Mouse (Mus musculus) brain, embryonic 18.5 days (tissue): Measurements from ENCODE around the gene Cryab.
A peak's percentile ranks its signal among the peaks of the same experiment; 100 is the strongest.

Experiments used
- DNase-seq: peaks from one replicate; pipeline ENCODE4 v3.0.0-alpha.2; 2012; ENCODE audit warnings: low read depth, low spot score

Gene Cryab

DNA sequence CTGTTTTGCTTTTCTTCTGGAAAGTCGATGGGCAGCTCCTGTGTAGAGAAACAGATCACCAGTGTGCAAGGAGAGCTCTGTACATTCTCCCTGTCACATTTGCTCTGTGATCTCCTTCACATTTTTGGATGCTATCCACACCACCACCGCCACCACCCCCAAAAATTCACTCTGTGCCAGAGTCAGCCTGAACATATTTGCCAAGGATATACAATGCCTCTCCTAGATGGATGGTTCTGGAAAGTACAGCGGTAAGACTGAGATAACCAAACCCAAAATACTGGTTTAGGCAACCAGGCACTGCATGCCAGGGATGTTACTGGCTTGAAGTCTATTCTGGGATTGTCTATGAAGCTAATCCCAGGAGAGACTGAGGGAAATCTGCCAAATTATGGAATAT is 8.9 kb upstream of the Cryab start:
- no peak for DNase-seq

DNA sequence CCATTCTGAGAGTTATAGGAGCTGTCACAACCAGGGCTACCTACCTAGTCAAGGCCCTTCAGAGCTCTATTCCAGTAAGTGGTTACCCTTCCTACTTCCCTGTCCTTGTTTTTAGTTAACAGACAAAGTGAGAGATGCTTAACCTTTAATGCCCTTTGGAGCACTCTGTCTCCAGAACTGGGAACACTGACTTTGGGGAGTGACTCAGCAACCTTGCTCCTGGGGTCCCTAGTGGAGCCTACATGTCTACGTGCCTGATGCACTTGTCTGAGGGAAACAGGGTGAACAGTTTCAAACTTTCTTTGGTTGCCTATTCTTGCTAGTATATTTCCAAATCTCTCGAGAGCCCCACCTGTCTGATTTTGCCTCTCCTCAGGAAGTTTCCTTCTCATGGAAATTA is 8.4 kb upstream of the Cryab start:
- DNase-seq = no peak

DNA sequence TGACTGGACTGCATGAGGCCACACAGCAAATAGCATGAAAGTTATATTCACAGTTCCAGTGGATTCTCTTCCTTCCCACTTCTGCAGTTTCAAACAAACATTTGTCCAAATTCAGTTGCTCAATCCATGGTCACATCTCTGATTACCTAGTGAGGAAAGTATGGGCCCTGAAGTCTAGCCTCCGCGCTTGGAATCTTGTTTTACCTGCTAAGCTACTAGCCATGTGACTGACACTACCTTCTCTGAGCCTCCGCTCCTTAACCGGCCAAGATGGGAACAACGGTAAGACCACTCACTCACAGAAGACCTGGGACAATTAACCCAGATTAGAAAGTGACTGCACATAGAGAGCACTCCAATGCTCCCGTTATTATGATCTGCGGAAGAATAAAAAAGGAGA is 5.3 kb upstream of the Cryab start:
- no peak for DNase-seq

DNA sequence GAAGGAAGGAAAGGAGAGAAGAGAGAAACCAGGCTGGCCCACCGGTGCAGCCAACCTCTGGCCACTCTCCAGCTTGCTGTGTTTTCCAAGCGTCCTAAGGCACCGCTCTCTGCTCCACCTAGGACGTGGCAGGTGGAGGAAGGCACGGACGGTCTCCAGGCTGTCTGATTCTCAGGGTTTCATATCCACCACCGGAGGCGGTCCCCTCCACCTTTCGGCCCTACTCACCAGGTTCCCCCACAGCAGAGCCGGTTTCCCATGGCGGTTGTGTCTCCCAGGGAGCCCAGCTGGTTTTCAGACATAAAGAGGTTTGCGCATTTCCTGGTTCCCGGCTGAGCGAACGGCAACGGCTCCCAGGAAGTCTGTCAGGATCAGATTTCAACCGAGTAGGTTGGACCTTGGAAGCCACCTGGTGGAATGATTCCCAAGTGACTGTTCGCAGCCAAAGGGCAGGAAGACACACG is 4.9 kb upstream of the Cryab start, which contains the start of gene 2310030G06Rik:
Gene 2310030G06Rik (minus strand): TSS at position 323 of the 464 bp plus-strand sequence.
- DNase-seq = no peak

DNA sequence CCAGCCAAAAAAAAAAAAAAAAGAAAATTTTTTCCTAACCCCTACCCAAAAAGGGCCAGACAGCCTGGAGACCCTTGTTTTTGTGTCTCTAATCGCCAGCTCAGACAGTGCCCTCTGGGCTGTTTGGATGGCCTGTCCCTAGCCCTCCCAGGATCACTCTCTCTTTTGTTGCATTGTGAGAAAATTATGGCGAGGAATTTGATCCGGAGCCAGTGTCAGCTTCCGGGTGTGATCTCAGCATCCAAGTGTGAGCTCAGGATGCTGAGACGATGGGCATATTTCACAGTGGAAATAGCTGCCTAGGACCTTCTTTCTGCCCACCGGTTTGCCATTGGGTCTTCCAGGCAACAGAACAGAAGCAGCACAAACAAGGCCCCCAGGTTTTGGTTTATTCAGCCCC is 419 bp upstream of the Cryab start:
- no peak for DNase-seq

DNA sequence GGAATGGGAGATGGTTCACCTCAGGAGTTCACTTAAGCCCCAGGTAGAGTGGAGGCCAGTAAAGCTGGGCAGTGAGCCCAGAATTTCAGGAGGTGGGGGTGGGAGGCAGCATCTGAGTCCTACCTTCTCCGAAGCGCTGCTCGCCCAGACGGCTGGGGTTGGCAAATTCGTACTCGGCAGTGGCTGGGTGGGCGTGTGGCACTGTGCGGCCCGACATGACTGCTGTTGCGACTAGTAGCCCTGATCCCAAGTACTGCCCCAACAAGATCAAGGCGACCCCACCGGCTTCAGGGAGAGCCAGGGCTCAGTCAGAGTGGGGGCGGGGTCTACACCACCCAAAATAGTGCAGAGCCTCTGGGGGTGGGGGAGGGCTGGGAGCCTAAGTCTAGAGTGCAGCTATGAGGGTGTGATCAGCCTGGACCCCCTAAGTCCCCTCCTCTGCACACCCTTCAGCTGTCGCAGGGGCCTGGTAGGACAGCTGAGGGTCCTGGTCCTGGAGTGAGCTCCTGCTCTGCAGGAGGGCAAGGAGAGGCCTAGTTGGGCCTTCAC is 1.0 kb downstream of the Cryab start, which contains the start of gene Hspb2:
Gene Hspb2 (minus strand): TSS at position 301 of the 549 bp plus-strand sequence.
- no peak for DNase-seq

DNA sequence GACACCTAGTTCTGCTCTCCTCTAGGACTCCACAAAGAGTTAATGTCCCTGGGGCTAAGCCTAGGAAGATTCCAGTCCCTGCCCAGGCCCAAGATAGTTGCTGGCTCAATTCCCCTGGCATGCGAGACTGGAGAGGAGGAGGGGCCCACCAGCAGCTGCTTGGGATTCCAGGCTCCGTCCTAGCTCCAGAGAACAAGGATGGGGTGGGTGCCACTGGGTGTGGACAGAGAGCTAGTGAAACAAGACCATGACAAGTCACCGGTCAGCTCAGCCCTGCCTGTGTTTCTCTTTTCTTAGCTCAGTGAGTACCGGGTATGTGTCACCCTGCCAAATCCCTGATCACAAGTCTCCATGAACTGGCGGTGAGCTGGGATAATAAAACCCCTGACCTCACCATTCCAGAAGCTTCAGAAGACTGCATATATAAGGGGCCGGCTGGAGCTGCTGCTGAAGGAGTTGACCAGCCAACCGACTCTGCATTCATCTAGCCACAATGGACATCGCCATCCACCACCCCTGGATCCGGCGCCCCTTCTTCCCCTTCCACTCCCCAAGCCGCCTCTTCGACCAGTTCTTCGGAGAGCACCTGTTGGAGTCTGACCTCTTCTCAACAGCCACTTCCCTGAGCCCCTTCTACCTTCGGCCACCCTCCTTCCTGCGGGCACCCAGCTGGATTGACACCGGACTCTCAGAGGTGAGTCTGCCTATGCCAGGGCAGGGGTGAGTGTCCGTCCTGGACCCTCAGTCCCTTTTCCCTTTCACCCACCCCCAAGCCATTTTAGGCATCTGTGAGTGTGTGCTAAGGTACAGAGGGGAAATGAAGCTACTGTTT is 1.9 kb downstream of the Cryab start:
- no peak for DNase-seq

DNA sequence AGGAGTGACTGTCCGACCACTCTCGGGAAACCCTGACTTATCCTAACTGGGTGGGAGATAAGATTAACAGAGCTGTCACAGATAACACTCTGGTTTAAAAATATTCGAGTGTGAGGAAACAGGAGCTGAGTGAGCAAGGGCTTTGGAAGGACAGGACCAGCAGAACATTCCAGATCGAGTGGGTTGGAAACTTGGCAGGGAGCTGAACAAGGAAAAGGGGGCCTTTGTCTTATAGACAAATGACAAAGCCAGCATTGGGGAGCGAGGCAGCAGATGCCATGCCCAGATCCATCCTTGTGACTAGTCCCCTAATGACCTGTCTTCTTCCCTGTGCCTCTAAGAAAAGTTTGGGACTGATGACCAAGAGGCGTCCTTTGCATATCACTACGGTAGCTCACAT is 2.8 kb downstream of the Cryab start:
- no peak for DNase-seq

DNA sequence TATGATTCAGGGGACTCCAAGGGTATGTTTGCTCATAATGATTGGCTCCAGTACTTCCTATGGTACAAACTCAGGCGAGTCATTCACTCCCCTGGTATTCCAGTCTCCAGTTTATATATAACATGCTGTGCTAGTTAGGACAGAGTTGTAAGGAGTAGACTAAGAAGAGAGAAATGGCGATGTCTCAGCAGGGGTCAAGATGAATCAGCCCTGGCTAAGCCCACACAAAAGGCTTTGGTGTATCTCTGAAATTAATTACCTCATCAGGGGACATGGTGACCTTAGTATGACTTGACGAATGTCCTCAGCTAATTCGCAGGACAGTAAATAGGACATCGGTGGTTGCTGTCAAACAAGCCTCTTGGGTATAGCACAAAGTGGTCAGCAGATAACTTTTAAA is 5.6 kb downstream of the Cryab start:
- DNase-seq = no peak

DNA sequence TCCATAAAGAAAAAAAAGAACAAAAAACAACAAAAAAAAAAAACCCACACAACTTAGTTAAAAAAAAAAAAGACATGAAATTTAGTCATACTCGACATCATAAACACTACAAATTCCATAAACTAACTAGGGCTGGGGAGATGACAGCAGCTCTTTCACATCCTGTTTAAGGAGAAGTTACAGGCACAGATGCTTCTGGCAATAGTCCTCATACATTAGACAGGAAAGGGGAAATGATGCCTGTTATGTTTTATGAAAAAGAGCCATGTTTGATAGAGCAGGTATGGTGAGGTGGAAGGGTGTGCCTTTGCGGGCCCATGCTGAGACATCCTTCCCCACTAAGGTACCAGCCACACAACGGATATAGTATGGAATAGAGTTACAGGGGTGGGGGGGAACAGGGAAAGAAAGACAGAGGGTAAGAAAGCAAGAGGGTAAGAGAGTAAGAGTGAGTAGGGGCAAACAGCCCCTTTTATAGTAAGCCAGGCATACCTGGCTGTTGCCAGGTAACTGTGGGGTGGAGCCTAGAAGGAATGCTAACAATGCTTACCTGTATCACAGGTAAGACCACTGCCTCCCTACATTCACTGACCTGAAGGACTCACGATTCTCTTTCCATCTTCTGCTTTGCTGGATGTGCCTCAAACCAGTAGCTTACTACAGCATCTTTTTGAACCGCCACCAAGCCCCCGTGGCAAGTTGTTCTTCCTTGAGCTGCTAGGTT is 10.6 kb downstream of the Cryab start:
- no peak for DNase-seq

DNA sequence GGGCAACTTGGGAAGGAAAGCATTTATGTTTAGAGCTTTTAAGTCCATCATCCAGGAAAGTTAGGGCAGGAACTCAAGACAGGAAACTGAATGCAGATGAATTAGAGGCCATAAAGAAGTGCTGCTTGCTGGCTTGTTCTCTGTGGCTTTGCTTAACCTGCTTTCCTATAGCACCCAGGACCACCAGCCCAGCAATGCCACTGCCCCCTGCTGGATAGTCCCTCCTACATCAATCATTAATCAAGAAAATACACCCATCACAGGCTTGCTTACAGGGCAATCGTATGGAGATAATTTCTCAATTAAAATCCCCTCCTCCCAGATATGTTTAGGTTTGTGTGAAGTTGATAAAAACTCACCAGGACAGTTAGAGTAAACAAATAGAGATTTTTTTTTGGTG is 12.2 kb downstream of the Cryab start:
- no peak for DNase-seq

DNA sequence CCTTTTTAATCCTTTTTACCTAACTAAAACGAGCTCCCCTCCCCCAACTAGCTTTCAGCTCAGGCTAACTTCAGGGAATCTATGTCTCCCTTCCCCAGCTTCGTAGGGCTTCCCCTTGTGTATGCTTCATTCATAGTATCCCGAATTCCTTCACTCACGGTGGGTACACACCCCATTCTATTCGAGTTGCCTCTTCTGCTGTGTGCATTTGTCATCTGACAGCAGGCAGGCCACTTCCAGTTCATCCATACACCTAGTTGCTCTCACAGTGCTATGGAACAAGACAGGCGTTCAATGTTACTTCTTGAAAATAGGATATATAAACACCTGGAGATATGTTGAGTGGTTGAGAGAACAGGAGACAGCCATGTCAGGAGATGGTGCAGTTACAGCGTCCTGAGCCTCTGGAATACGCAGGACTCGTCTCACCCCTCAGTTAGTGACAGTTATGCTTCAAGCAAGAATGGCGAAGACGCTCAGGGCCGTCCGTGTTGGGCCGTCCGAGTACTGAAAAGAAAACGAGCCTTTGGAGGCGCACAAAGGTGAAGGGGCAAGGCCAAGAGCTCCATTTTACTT is 16.5 kb downstream of the Cryab start:
- no peak for DNase-seq

DNA sequence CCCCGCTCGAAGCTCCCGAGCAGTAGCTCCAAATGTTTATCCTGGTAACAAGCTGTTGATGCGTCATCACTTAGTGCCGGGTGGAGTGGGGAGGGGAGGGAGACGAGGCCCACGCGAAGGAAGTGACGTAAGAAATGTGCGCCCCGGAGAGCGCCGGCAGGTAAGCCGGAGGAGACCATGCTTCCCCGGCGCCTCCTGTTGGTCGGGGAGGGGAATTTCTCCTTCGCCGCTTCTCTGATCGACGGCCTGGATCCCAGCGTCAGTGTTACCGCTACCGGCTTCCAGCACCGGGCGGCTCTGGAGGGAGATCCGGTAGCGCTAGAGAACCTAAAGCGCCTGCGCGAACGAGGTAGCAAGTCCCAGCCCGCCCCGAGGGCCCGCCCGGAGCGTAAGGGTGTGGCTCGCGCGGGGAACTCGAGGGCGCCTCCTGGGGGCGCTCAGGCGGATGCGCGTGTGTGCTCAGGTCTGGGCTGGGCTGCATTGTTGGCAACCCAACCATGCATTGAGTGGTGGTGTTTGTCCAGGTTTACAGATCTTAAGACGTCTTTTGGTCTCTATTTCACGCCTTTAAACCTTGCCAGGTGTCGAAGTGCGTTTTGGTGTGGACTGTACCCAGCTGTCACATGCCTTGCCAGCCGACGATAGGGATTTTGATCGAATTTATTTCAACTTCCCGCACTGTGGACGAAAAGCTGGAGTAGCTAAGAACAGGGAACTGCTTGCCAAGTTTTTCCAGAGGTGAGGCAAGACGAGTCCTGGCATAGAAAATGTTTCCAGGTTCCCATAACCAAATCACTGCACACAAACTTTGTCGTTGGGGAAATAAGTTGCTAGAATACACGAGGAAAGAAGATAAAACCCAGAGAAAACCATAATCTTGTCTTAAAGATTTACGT is 17.2 kb downstream of the Cryab start, which contains the start of gene Fdxacb1:
Gene Fdxacb1 (plus strand): TSS at position 130 of the 896 bp plus-strand sequence.
- DNase-seq = peak; percentile 96

DNA sequence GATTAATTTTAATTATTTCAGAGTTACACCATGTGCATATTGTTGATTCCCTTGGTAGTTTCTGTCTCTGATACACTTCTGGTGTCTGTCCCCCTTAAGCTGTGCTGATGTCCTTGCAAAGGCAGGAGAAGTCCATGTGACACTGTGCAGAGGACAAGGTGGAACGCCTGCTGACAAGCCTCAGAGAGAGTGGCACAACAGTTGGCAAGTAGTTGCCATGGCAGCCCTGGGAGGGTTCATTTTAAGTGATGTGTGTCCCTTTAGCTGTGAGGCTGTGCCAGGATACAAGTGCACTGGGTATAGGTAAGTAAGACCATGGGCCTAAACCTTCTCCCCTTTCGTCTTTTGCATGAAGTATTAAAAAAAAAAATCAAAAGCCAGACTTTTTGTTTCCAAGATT is 18.9 kb downstream of the Cryab start:
- no peak for DNase-seq

DNA sequence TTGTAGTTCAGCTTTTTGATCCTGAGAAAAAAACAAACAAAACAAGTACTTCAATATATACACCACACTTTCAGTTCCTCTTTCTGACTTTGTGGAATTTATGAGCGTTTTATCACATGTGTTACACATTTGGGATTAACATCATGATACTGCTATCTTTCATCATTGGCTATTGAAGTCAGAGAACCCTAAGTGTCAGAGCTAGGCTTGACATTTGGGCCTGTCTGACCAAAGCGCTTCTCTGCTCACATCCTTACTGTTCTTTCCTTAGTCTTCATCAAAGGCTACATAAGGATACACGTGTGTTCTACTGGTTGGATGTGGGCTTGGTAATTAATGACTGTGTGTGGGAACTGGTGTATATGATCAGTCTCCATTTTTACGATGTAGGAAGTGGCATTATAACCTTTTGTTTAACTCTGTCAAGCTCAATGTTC is 22.9 kb downstream of the Cryab start:
- no peak for DNase-seq

DNA sequence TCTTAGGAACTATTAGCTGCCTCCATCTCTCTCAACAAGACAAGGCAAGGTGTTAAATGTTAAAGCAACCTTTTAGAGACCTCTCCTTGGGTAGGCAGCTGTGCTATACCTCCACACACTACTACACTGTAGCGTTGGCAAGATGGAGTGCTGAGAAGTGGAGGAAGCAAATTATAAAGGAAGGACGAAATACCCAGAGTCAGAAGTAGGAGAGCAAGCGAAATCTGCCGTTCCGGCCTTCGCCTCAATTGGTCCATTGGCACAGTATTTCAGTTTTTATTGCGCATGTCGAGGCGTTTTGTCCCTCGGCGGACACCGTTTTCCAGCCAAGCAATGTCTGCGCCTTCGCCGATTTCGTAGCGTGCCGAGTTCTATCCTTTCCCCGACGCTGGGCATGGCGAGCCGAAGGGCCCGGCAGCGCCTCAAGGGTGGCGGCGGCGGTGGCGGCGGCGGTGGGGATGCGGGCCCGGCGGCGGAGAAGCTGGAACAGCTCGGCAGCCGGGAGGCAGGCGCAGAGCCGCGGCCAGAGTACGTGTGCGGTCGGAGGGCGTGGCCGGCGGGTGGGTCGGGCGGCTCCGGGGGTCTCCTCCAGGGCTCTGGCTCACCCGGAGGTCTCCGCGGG is 24.0 kb downstream of the Cryab start, which contains the start of the genes Alg9 and 1110032A03Rik:
Gene Alg9 (plus strand): TSS at position 29 of the 622 bp plus-strand sequence.
Gene 1110032A03Rik (minus strand): TSS at position 530 of the 622 bp plus-strand sequence.
- DNase-seq = peak; percentile 76

DNA sequence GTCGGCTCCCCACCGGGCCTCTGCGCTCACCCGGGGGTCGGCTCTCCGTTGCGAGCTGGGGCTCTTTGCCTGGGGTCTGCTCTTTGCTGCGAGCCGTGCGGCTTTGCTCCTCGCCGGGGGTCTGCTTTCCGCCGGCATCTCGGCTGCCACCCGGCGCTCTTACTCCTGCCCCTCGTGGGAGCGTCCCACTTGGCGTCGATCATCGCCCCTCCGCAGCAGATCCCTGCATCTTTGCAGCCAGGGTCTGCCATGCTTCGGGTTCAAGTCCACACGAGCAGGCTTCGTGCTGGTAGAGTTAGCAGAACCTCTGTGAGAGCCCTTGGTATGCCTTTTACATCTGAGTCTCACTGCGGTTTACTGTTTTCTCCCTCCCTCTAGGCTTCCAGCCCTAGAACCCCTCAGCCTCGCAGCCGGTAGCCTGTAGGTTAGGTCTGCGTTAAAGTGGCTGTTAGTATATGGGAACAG is 24.6 kb downstream of the Cryab start:
- DNase-seq = no peak

DNA sequence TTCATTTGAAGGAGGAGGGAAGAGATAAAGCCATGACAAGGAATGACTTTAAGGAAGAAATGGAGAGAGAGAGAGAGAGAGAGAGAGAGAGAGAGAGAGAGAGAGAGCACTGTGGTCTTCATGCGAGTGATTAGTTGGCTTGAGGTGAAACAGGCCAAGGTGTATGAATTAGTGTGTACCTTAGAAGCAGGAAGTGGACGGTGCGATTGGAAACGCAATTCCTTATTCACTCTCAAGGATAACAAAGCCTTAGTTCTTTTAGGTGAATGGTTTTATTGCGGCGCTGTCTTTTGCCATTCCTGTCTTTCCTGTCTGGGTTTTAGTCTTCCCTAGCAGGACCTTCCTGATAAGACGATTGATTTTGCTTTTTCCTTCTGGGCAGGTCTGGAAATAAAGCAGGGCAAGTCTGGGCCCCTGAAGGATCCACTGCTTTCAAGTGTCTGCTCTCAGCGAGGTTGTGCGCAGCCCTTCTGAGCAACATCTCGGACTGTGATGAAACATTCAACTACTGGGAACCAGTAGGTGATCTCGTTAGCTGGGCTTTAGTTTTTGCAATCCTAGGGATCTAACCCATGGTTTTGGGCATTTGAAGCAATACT is 25.1 kb downstream of the Cryab start:
- no peak for DNase-seq

DNA sequence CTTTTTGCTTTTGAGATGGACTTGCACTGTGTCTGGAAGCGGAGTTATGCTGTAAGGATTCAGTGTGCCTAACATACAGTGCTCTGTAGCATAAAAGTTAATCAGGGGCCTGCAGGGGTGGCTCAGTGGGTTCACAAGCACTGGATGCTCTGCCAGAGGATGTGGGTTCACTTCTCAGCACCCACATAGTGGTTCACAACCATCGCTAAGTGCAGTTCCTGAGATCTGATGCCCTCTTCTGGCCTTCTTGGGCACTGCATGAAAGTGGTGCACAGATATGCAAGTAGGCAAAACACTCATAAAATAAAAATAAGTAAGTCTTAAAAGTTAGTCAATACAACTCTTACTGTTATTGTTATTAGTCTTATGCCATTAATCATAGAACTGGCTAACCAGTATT is 31.0 kb downstream of the Cryab start:
- DNase-seq = no peak

DNA sequence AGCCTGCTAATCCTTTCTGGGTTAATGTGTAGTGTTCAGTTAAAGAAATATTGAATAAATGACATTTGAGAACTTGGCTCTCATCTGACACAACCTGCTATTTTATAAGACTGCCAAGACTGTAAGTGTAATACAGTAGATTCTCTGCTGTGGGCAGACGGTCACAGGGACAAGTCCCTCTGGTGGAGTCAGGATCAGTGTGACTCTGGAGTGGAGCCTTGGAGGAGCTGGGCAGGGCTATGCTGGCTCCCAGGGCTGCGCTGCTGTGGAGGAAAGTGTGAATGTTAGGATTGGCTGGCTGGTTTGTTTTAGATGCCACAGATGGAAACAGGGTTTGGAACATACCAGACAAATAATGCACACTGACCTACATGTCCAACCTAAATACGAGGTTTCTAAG is 44.1 kb downstream of the Cryab start:
- DNase-seq = no peak
